Mouse (Mus musculus) ES-Bruce4 (cell line): Measurements from ENCODE around the gene Gm20532. TPM values are rescaled to one million over a fixed set of nuclear protein-coding genes. Genes with fewer than 3 reads are reported as not detected.

Experiments
- H3K27ac ChIP-seq: 2 replicates; pipeline ENCODE4 v1.5.1; 2012; ENCODE audit warnings: low read length, inconsistent platforms; ENCODE audit not compliant: insufficient read depth
- H3K27me3 ChIP-seq: 2 replicates; pipeline ENCODE4 v1.6.1; 2012; ENCODE audit warnings: mild to moderate bottlenecking, low read length, inconsistent platforms; ENCODE audit not compliant: control insufficient read depth, poor library complexity, insufficient read depth, severe bottlenecking
- H3K36me3 ChIP-seq: 2 replicates; pipeline ENCODE4 v1.6.1; 2012; ENCODE audit warnings: inconsistent platforms, mild to moderate bottlenecking, low read length, moderate library complexity; ENCODE audit not compliant: control insufficient read depth, poor library complexity, insufficient read depth, severe bottlenecking
- H3K4me1 ChIP-seq: one replicate; pipeline ENCODE4 v1.8.1; 2011; ENCODE audit warnings: low read length; ENCODE audit not compliant: control insufficient read depth, insufficient read depth
- H3K4me3 ChIP-seq: 2 replicates; pipeline ENCODE4 v1.5.1; 2011; ENCODE audit warnings: low read depth, mild to moderate bottlenecking, low read length
- H3K9ac ChIP-seq: 2 replicates; pipeline ENCODE4 v1.6.1; 2012; ENCODE audit warnings: low read depth, mild to moderate bottlenecking, inconsistent platforms; ENCODE audit not compliant: poor library complexity, severe bottlenecking
- H3K9me3 ChIP-seq: replicated peaks from 2 replicates; pipeline ENCODE4 v1.6.1; 2012; ENCODE audit warnings: mild to moderate bottlenecking, low read length, inconsistent platforms; ENCODE audit not compliant: control insufficient read depth, poor library complexity, insufficient read depth, severe bottlenecking
- CTCF ChIP-seq: IDR thresholded peaks from one replicate; pipeline ENCODE4 v1.8.1; 2011; ENCODE audit warnings: low read depth, low read length
- EP300 ChIP-seq: IDR thresholded peaks from 2 replicates; pipeline ENCODE4 v1.6.1; 2011; ENCODE audit warnings: low read depth, low read length; ENCODE audit not compliant: insufficient read depth
- POLR2A ChIP-seq: IDR thresholded peaks from one replicate; pipeline ENCODE4 v1.8.1; 2011; ENCODE audit warnings: low read length; ENCODE audit not compliant: insufficient read depth
- polyA plus RNA-seq: library from polyadenylated mRNA; stranded (reverse); fragments of >200 nt; gene quantifications from 2 replicates; pipeline ENCODE4 v1.2.4, GENCODE M21; 2011; ENCODE audit warnings: low read depth; ENCODE audit not compliant: missing spikeins, insufficient read depth, insufficient read length

Gm20532 gene
- polyA plus RNA-seq, 1 experiment, result not detected

DNA sequence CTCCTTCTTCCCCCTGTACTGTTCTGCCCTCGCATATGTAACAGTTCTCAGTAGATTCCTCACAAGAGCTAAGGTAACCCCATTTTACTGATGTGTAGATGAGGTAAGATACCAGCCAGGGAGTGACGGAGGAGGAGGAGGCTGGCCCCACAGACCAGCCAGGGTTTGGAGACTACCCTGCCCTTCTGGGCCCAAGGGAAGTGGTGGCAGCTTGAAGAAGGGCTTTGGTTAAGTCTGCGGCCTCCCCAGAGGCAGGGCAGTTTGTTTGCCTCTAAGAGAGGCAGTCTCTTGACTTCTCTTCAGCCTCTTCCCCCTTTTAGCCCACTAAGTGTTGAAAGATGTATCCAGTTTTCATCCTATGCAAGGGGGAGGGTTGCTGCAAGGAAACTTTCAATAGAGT lies 20.1 kb downstream of the Gm20532 start:
- Histone ChIP-seq H3K36me3 (no peaks in the 10 kb centered on the region), H3K4me3 (no peak overlapping the region), H3K4me1 (peaks cover 5% of the 10 kb centered on the region), H3K27ac (no peak overlapping the region), H3K9ac (no peak overlapping the region), H3K9me3 (no peaks in the 10 kb centered on the region), H3K27me3 (no peaks in the 10 kb centered on the region)
- TF ChIP-seq POLR2A, result no peak
- TF ChIP-seq CTCF, result no peak
- TF ChIP-seq EP300, result no peak

DNA sequence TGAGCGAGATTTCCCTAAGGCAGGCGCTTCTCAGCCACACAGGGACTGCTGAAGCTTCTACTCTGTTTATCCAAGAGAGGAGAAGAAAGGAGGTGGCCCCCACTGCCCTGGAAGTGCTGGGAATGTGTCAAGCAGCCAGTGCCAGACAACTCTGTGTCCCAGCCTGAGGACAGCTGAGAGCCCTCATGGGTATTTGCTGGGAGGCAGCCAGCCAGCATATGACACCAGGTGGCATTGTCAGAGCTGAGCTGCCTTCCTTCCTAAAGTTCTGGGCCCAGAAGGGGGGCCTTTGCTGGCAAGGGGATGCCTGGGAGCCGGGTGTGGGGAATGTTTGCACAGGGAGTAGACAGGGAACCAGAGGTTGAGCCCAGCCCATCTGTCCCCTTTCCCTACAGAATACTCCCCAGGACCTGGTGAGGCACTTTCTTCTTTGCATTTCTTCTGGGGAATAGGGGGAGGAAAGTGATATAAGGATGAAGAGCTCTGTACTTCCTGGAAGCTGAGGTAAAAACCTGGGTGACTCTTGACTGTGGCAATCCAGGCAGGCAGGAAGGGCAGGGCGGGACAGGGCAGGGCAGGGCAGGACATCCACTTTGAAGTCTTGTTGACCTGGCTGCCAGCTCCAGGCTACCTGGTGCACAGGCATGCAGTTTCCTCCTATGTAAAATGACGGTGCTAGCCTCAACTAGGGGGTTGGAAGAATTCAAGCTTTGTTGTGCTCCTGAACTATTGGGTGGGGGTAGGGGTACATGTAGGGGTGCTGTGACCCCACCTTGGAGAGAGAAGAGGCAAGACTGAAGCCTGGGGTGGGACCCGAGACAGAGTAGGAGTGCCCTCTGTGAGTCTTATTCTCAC lies 20.8 kb downstream of the Gm20532 start:
- TF ChIP-seq POLR2A, result no peak
- Histone ChIP-seq H3K9ac (no peak overlapping the region), H3K27me3 (no peaks in the 10 kb centered on the region)

DNA sequence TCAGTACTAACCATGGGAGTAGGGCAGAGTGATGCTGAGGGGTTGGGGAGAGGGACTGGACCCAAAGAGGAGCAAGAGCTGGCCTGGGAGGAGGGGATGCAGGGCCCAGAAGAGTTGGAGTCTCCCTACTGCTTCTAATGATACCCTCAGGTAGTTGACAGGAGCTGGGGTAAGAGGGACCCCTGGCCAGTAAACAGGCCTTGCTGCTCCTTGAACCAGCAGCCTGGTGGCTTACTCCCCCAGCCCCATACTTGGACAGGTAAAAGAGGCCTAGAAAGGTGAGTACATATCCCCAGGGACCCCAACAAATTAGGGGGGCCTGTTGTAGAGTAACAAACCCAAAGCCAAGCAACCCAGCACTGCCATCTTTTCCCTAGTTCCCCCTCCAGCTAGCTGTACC lies 22.3 kb downstream of the Gm20532 start:
- Histone ChIP-seq H3K36me3 (no peaks in the 10 kb centered on the region), H3K4me3 (no peak overlapping the region), H3K27ac (no peak overlapping the region), H3K4me1 (peaks cover 15% of the 10 kb centered on the region), H3K27me3 (no peaks in the 10 kb centered on the region), H3K9ac (no peak overlapping the region), H3K9me3 (no peaks in the 10 kb centered on the region)
- no peak for TF ChIP-seq EP300
- no peak for TF ChIP-seq POLR2A
- TF ChIP-seq CTCF, result no peak

More for the DNA sequence above, 20.8 kb downstream of the Gm20532 start:
- Histone ChIP-seq H3K4me1 (peaks cover 9% of the 10 kb centered on the region), H3K36me3 (no peaks in the 10 kb centered on the region), H3K4me3 (no peak overlapping the region), H3K9me3 (no peaks in the 10 kb centered on the region), H3K27ac (no peak overlapping the region)

DNA sequence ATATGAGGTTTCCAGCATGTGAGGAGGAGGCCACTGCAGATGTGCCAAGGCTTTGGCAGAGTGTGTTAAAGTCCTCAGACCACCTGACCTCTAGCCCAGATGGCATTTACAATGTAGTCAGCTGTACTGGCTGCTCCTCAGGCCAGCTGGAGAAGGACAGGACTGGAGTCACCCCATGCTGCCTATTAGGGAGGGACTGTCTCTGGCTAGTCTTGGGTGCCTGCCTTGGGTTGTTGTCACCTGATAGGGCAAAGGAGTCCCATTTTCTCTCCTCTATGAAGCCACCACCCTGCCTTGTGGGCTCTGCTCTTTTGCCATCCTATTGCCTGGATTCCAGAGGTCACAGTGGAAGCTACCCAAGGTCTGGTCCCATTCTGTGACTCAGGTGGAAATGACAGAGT lies 22.8 kb downstream of the Gm20532 start:
- no peak for TF ChIP-seq EP300
- H3K27ac ChIP-seq, result no peak overlapping the region
- no peaks in the 10 kb centered on the region for H3K27me3 ChIP-seq
- peaks cover 15% of the 10 kb centered on the region for H3K4me1 ChIP-seq
- H3K9ac ChIP-seq, result no peak overlapping the region
- no peaks in the 10 kb centered on the region for H3K9me3 ChIP-seq
- H3K4me3 ChIP-seq, result no peak overlapping the region
- no peaks in the 10 kb centered on the region for H3K36me3 ChIP-seq

DNA sequence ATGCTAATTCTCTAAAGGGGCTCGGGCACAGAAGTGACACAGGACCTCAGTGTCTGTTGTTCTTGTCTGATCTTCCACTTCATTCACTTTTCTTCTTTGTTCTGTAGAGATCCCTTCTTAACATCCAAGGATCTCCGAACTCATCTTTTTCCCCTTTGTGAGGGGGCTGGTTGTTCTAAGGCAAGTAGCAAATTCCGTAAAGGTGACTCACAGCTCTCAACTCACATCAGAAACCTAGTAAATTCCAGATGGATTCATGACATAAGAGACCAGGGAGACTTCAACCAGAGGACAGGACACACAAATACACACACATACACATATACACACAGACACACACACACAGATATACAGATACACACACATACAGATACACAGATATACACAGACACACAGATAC lies 24.1 kb downstream of the Gm20532 start:
- Histone ChIP-seq H3K4me3 (no peak overlapping the region), H3K27ac (peak overlapping the region; percentile 16; the same call in 1 of the 2 replicates), H3K27me3 (no peaks in the 10 kb centered on the region), H3K4me1 (peaks cover 15% of the 10 kb centered on the region), H3K9me3 (no peaks in the 10 kb centered on the region), H3K36me3 (no peaks in the 10 kb centered on the region), H3K9ac (no peak overlapping the region)
- TF ChIP-seq POLR2A, result no peak
- no peak for TF ChIP-seq CTCF
- TF ChIP-seq EP300, result no peak

DNA sequence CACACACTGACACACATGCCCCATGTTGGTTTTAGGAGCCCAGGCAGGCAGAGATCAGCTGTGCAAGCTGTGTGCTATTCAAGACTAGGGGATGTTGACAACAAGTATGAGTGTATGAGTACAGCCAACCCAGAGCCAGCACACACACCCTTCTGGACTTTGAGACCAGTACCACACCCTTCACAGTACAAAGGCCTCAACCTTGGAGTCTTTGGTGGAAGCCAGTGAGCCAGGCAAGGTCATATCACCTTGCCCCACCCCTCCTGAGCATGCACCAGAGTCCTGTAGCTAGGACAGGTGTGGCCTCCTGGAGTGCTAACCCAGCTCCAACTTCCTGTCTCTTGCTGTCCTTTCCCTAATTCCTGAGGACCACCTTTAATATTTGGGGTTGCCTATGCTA lies 24.6 kb downstream of the Gm20532 start:
- H3K27me3 ChIP-seq, result no peaks in the 10 kb centered on the region
- H3K4me1 ChIP-seq, result peaks cover 15% of the 10 kb centered on the region
- no peaks in the 10 kb centered on the region for H3K9me3 ChIP-seq
- TF ChIP-seq CTCF, result no peak
- peak; percentile 97 for TF ChIP-seq EP300
- peak overlapping the region; percentile 60 for H3K27ac ChIP-seq
- no peaks in the 10 kb centered on the region for H3K36me3 ChIP-seq
- H3K4me3 ChIP-seq, result no peak overlapping the region
- H3K9ac ChIP-seq, result no peak overlapping the region
